Mouse (Mus musculus): ENCODE data around the gene Ngf.

Gene Ngf

GRCm38 (mm10) chr3:102469713-102470448 is at the start of gene Ngf:
Ngf (plus strand) TSS chr3:102469919.
- DNase-seq: no peak

- DNase-seq: no peak
These were observed 24.2 kb upstream of the Ngf start for GRCm38 (mm10) chr3:102445567-102445966.

GRCm38 (mm10) chr3:102446691-102447090 is 23.0 kb upstream of the Ngf start:
- no peak for DNase-seq

- no peak for DNase-seq
These were observed 15.2 kb upstream of the Ngf start for GRCm38 (mm10) chr3:102454566-102454965.

- no peak for DNase-seq
These were observed 9.2 kb upstream of the Ngf start for GRCm38 (mm10) chr3:102460528-102460927.

- DNase-seq: no peak
These were observed 8.7 kb upstream of the Ngf start for GRCm38 (mm10) chr3:102460986-102461385.

GRCm38 (mm10) chr3:102462703-102463336 is 6.9 kb upstream of the Ngf start:
- no peak for DNase-seq

- DNase-seq: no peak
These were observed 6.4 kb upstream of the Ngf start for GRCm38 (mm10) chr3:102463339-102463738.

GRCm38 (mm10) chr3:102466587-102466986 is 3.1 kb upstream of the Ngf start:
- peak; percentile 31 for DNase-seq

GRCm38 (mm10) chr3:102467121-102467520 is 2.6 kb upstream of the Ngf start:
- DNase-seq: no peak

- no peak for DNase-seq
These were observed 1.5 kb downstream of the Ngf start for GRCm38 (mm10) chr3:102471251-102471650.

- no peak for DNase-seq
These were observed 2.1 kb downstream of the Ngf start for GRCm38 (mm10) chr3:102471799-102472198.

- DNase-seq: no peak
These were observed 4.8 kb downstream of the Ngf start for GRCm38 (mm10) chr3:102474275-102475155.

GRCm38 (mm10) chr3:102477917-102478694 is 8.4 kb downstream of the Ngf start:
- DNase-seq: no peak

GRCm38 (mm10) chr3:102490393-102491123 is 20.8 kb downstream of the Ngf start:
- DNase-seq: no peak

GRCm38 (mm10) chr3:102498113-102498512 is 28.4 kb downstream of the Ngf start:
- no peak for DNase-seq

GRCm38 (mm10) chr3:102498931-102499330 is 29.2 kb downstream of the Ngf start:
- no peak for DNase-seq

GRCm38 (mm10) chr3:102500031-102500430 is 30.3 kb downstream of the Ngf start:
- no peak for DNase-seq

GRCm38 (mm10) chr3:102501186-102501585 is 31.5 kb downstream of the Ngf start:
- no peak for DNase-seq

GRCm38 (mm10) chr3:102505129-102505528 is 35.4 kb downstream of the Ngf start:
- no peak for DNase-seq

- no peak for DNase-seq
These were observed 36.3 kb downstream of the Ngf start for GRCm38 (mm10) chr3:102506061-102506460.

- no peak for DNase-seq
These were observed 38.0 kb downstream of the Ngf start for GRCm38 (mm10) chr3:102507666-102508260.

Measured in right cerebral cortex, postnatal 25 days (tissue).